Comparison of ENCODE assay signal across 17 mouse cellular contexts in genomic region chr7:127926846-127927245, GRCm38 (mm10). TPM values are rescaled to one million over a fixed set of nuclear protein-coding genes. Genes with fewer than 3 reads are reported as not detected.
A peak's percentile ranks its signal among the peaks of the same experiment; 100 is the strongest.
DNase-seq lines count a peak whose midpoint lies in the region; ATAC-seq lines count a peak whose summit lies in the region.
"Had no signal": no experiment of that assay in that cellular context is flagged by ENCODE, and none has a peak within 500 bp of the region (broad histone marks: within the 10 kb centered on the region; RNA-seq: fewer than 3 reads in every experiment).

No protein-coding gene starts in this region.

- DNase-seq in midbrain, embryonic 11.5 days (ENCODE audit: low spot score, missing footprints): peak; percentile 39
- peak; percentile 85 for DNase-seq in kidney, adult 8-10 months
- DNase-seq in kidney, postnatal 36 days: peak; percentile 86 to 89
- no peak for DNase-seq in layer of hippocampus, adult 9-11 months
- DNase-seq in layer of hippocampus, adult 11-12 months (ENCODE audit: low spot score): no peak
- no peak for DNase-seq in adrenal gland, adult 2 months
- DNase-seq: adrenal gland, postnatal 14 days; cerebellum, adult 9-10 months; left cerebral cortex, postnatal 4 days; spleen, adult 18-20 months had no signal

- 93% methylated on average over 11 of the region's 11 CpGs for WGBS in midbrain, embryonic 11.5 days
- 89% methylated on average over 11 of the region's 11 CpGs for WGBS in midbrain, embryonic 15.5 days

- peaks cover 3% of the 10 kb centered on the region; the same call in 1 of the 2 replicates for H3K4me1 ChIP-seq in midbrain, embryonic 11.5 days (ENCODE audit: control insufficient read depth, insufficient read depth, low read length)
- H3K4me1 ChIP-seq in midbrain, embryonic 15.5 days: no peaks in the 10 kb centered on the region
- H3K4me1 ChIP-seq: forebrain, embryonic 12.5 days had no signal

- H3K4me2 ChIP-seq in midbrain, embryonic 11.5 days: no peak overlapping the region
- no peak overlapping the region for H3K4me2 ChIP-seq in midbrain, embryonic 15.5 days
- H3K4me2 ChIP-seq: embryonic facial prominence, embryonic 15.5 days; forebrain, embryonic 12.5 days had no signal

- H3K27me3 ChIP-seq in midbrain, embryonic 11.5 days (ENCODE audit: control insufficient read depth, insufficient read depth, low read length): peaks cover 11% of the 10 kb centered on the region; the same call in 1 of the 2 replicates
- peaks cover 28% of the 10 kb centered on the region for H3K27me3 ChIP-seq in midbrain, embryonic 15.5 days (replicated peaks)

- no peak for ATAC-seq in midbrain, embryonic 11.5 days (ENCODE audit: low FRiP score)
- no peak for ATAC-seq in midbrain, embryonic 15.5 days (replicated peaks)
- ATAC-seq: CD4-positive, CD25-positive, alpha-beta regulatory T cell, adult 4 months had no signal

- H3K4me3 ChIP-seq in midbrain, embryonic 11.5 days (ENCODE audit: low read depth, low read length): no peak overlapping the region
- H3K4me3 ChIP-seq in midbrain, embryonic 15.5 days: no peak overlapping the region
- H3K4me3 ChIP-seq: embryonic facial prominence, embryonic 15.5 days; forebrain, embryonic 12.5 days had no signal

- no peak overlapping the region for H3K9ac ChIP-seq in midbrain, embryonic 11.5 days (ENCODE audit: low read length)
- H3K9ac ChIP-seq in midbrain, embryonic 15.5 days: no peak overlapping the region
- H3K9ac ChIP-seq: embryonic facial prominence, embryonic 15.5 days; forebrain, embryonic 12.5 days; liver, embryonic 14.5 days had no signal

- H3K9me3 ChIP-seq in midbrain, embryonic 11.5 days (ENCODE audit: control insufficient read depth, low read length): no peaks in the 10 kb centered on the region
- H3K9me3 ChIP-seq in midbrain, embryonic 15.5 days: no peaks in the 10 kb centered on the region
- H3K9me3 ChIP-seq: embryonic facial prominence, embryonic 15.5 days; forebrain, embryonic 12.5 days had no signal

- H3K36me3 ChIP-seq in midbrain, embryonic 11.5 days (ENCODE audit: control insufficient read depth, insufficient read depth, low read length): peaks cover 3% of the 10 kb centered on the region; the same call in 1 of the 2 replicates
- peaks cover 27% of the 10 kb centered on the region for H3K36me3 ChIP-seq in midbrain, embryonic 15.5 days (replicated peaks)

- H3K27ac ChIP-seq in midbrain, embryonic 11.5 days (ENCODE audit: low read depth, low read length): no peak overlapping the region
- H3K27ac ChIP-seq in midbrain, embryonic 15.5 days: no peak overlapping the region
- H3K27ac ChIP-seq: forebrain, embryonic 12.5 days; liver, embryonic 14.5 days had no signal

RNA-seq across cellular contexts. Expression of gene Prss8, which starts 3.1 kb away (rescaled TPM):
- 0.78 and 0.86 TPM in 2 replicates for polyA plus RNA-seq in midbrain, embryonic 11.5 days (2014; fragmentation: Nextera tagmentation; extraction: Ambion mirVana)
- 0.29 and 0.35 TPM in 2 replicates for polyA plus RNA-seq in midbrain, embryonic 15.5 days (2015; fragmentation: Nextera tagmentation; extraction: Ambion mirVana)
- total RNA-seq in adrenal gland, adult 2 months (2021): under 1 TPM in 1 of 2 experiments, not detected in 1; 0.24 TPM
- 0.07 and 0.38 TPM in 2 replicates for polyA plus RNA-seq in adrenal gland, adult 2 months (2012; rRNA removed)
- total RNA-seq: granulocyte monocyte progenitor cell, adult 5-6 weeks; hematopoietic stem cell, adult 5-6 weeks had no signal
- polyA plus RNA-seq: CD4-positive, CD25-positive, alpha-beta regulatory T cell, adult 4 months had no signal

RNA-seq across cellular contexts. Expression of gene Kat8, which starts 14.5 kb away (rescaled TPM):
- polyA plus RNA-seq in midbrain, embryonic 11.5 days (2014; fragmentation: Nextera tagmentation; extraction: Ambion mirVana): 54.6 and 57.1 TPM in 2 replicates
- 50.7 and 53.1 TPM in 2 replicates for polyA plus RNA-seq in midbrain, embryonic 15.5 days (2015; fragmentation: Nextera tagmentation; extraction: Ambion mirVana)
- 10 to 100 TPM; 24.6 to 27.1 TPM for total RNA-seq in adrenal gland, adult 2 months (2021)
- polyA plus RNA-seq in adrenal gland, adult 2 months (2012; rRNA removed): 10.6 and 10.9 TPM in 2 replicates

RNA-seq across cellular contexts. Expression of gene Prss36, which starts 19.7 kb away (rescaled TPM):
- polyA plus RNA-seq in midbrain, embryonic 11.5 days (2014; fragmentation: Nextera tagmentation; extraction: Ambion mirVana): 9.4 and 9.6 TPM in 2 replicates
- 10.4 and 15.5 TPM in 2 replicates for polyA plus RNA-seq in midbrain, embryonic 15.5 days (2015; fragmentation: Nextera tagmentation; extraction: Ambion mirVana)
- total RNA-seq in adrenal gland, adult 2 months (2021): 1 to 10 TPM; 8.2 to 9.4 TPM
- polyA plus RNA-seq in adrenal gland, adult 2 months (2012; rRNA removed): 24.8 and 27.8 TPM in 2 replicates

RNA-seq across cellular contexts. Expression of gene Bckdk, which starts 23.0 kb away (rescaled TPM):
- 96.5 and 107 TPM in 2 replicates for polyA plus RNA-seq in midbrain, embryonic 11.5 days (2014; fragmentation: Nextera tagmentation; extraction: Ambion mirVana)
- polyA plus RNA-seq in midbrain, embryonic 15.5 days (2015; fragmentation: Nextera tagmentation; extraction: Ambion mirVana): 61.3 and 66.6 TPM in 2 replicates
- 100 to 1,000 TPM; 122 to 138 TPM for total RNA-seq in adrenal gland, adult 2 months (2021)
- polyA plus RNA-seq in adrenal gland, adult 2 months (2012; rRNA removed): 164 and 166 TPM in 2 replicates

RNA-seq across cellular contexts. Expression of gene Vkorc1, which starts 31.4 kb away (rescaled TPM):
- 44.6 and 48.6 TPM in 2 replicates for polyA plus RNA-seq in midbrain, embryonic 11.5 days (2014; fragmentation: Nextera tagmentation; extraction: Ambion mirVana)
- 52.9 and 58.8 TPM in 2 replicates for polyA plus RNA-seq in midbrain, embryonic 15.5 days (2015; fragmentation: Nextera tagmentation; extraction: Ambion mirVana)
- 10 to 100 TPM; 62.7 to 85.5 TPM for total RNA-seq in adrenal gland, adult 2 months (2021)
- 152 and 201 TPM in 2 replicates for polyA plus RNA-seq in adrenal gland, adult 2 months (2012; rRNA removed)

Comparison
In these comparisons a context has a peak if more than half of its experiments do, and no peak if none do; other contexts are left out.
1. DNase-seq: peak in midbrain, embryonic 11.5 days (single experiment), kidney, adult 8-10 months (2 of 2) and kidney, postnatal 36 days (2 of 2); none in layer of hippocampus, adult 9-11 months (single experiment), layer of hippocampus, adult 11-12 months (single experiment) and adrenal gland, adult 2 months (single experiment).